Mouse (Mus musculus) megakaryocyte, adult 5-6 weeks (primary cell): ENCODE results near the gene Ntrk3. TPM values are rescaled to one million over a fixed set of nuclear protein-coding genes. Genes with fewer than 3 reads are reported as not detected.

ENCODE experiments used
- ATAC-seq: 2 replicates; pipeline ENCODE4 v1.8.0; 2016; ENCODE audit warnings: mild to moderate bottlenecking, inconsistent platforms; ENCODE audit not compliant: poor library complexity, severe bottlenecking
- total RNA-seq, 2 experiments: library from RNA; stranded (forward) in 1 of 2; stranded (reverse) in 1 of 2; fragments of 153-499, 151-499 nt in 1 of 2; fragments of 221-1000, 200-1000 nt in 1 of 2; gene quantifications; 2 replicates each; pipeline versions ENCODE4 v1.2.3 to v1.2.4; 2015 to 2017

Ntrk3 gene
- total RNA-seq, 2 experiments from 2014 or later = not detected

DNA sequence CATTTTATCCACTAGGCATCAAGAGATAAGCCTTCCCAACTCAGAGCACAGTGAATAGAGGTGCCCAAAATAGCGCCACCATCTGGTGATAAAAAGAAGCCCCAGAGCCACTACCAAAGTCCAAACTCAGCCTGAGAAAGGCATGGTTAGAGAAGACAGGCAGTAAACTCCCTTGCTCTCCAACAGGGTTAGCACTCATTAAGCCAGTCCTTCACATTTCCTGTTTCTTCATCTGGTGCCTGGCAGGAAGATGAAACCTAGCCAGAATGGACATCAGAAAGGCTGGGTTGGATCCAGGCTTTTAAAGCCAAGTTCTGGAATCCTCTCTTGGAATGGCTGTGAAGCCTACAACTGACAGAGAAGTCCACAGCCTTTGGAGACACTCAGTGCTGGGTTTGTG lies 355.7 kb downstream of the Ntrk3 start:
- ATAC-seq = no peak

DNA sequence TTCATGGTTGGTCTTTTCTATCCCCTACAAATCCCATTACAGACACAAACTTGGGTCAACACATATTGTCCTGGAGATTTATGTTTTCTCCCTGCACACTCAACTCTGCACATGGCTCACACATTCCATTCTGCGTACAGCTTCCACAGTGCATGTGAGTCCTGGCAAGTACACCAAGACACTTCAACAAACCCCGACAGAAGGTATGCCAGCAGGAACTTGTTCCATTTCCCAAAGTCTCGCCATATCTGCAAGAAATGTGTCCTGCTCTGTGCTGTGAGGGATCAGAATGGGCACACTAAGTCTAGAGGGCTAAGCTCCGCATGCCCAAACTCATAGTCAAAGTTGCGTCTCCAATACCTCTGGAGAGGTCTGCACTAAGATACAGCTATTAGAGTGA lies 358.0 kb downstream of the Ntrk3 start:
- ATAC-seq = no peak

DNA sequence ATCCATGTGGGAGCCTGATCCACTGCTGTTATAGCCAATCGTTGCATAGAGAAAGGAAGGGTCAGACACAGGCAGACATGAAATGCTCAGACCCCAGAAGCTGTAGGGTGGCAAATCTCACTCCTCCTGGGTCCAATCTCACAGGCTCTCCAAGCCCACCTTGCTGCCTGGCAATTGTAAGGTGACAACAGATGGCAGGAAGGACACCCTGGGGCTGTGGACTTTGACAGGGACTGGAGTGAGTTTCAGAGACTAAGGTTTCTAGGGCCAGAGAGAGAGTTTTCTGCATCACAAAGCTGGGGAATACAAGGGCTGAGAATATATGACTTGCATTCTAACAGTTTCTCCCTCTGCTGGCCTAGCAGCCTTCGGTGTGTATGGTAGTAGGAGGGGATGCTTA lies 359.5 kb downstream of the Ntrk3 start:
- no peak for ATAC-seq

DNA sequence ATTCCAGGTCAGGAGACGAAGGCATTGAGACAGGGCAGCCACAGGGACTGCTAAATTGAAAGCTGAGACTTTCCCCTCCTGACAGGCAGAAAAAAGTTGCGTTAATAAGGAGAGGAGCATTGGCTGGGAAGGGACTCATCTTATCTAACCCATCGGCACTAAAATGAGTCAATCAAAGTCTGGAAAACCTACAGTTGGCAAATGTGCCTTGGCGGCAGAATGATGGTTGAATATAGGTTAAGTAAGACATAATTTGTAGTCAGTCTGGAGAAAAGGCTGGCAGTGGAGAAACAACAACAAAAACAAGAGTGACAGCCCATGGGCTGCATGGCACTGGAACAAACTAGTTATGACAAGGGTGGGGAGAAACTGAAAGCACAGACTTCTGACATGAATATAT lies 360.9 kb downstream of the Ntrk3 start:
- ATAC-seq = no peak

DNA sequence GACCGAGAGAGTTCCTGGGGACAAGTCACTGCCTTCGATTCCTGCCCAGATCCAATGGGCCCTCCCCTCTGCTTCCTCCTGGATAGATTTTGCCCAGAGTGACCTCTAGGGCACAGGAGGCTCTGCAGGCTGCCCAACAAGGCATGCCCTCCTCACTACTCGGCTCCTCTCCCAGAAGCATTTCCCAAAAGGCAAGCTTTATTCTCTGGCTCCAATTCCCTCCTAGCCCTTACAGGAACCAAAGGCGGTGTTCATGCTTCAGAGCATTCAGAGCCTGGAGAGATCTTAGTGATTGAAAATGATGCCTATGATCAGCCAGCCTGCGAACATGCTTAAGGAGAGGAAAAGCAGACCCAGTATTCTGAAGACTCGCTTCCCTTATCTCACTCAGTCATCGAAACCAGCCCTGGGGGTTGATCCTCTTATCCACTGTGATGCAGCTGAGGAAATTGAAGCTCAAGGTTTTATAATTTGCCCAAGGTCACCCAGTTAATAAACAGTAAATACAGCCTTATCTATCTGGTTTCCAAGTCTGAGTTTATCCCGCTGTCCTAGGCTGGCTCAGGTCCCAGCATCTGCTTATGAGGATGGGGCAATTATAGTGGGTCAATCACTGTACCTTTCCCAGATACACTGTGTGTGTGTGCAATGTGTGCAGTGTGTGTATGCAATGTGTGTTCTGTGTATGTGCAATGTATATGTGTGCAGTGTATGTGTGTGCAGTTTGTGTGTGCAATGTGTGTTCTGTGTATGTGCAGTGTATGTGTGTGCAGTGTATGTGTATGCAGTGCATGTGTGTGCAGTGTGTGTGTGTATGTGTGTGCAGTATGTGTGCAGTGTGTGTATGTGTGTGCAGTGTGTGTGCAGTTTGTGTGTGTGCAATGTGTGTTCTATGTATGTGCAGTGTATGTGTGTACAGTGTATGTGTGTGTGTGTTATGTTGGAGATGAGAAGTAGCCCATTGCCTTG lies 376.2 kb downstream of the Ntrk3 start:
- ATAC-seq = no peak

DNA sequence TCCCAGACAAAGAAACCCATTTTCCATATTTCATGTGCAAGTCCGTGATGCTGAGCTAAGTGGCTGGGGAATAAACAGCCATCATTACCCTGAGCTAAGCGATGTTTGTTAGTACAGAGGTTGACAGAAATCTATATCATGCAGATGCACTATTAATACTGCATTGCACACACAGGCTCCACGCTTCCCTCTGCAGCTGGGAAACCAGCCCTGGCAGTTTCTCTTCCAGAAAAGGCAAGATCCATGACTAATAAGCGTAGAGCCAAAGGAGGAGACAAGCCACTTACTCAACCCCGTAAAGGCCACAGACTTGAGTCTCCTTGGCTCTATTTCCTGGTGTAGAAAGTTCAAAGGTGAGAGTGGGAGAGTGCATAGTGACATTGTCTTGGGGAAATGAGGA lies 390.3 kb downstream of the Ntrk3 start:
- ATAC-seq = no peak

DNA sequence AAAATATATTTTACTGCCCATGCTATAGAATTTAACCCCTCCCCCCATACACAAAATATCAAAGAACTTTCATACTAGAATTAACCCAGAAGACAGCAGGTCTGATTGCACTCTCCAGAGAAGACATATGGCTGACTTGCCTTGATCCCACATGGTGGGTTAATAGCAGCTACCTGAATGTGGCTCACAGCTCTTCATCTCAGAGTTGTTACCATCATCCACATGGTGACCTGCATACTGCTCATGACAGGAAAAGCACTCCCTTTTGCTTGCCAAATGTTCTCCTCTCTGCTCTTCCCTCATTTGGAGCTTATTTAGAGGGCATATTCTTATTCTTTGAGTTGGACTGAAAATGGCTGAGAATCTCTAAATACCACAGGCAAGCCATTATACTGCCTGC lies 404.4 kb downstream of the Ntrk3 start:
- ATAC-seq = no peak

DNA sequence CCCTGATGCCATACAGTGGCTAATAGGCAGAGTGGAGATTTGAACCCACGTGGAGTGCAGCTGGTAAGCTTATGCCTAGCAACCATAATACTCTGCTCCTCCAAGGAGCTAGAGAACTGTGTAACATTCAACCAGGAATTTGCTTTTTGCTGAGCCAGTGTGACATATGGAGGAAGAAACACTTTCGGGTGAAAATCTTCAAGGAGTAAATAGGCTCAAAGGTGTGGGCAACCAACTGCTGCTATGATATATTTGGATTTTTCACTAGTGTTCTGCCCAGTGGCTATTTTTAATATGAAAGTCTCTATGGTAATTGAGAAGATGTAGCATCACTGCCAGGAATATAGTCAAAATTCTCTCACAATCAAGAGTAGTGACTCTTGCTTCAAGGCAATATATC lies 409.5 kb downstream of the Ntrk3 start:
- ATAC-seq = no peak

DNA sequence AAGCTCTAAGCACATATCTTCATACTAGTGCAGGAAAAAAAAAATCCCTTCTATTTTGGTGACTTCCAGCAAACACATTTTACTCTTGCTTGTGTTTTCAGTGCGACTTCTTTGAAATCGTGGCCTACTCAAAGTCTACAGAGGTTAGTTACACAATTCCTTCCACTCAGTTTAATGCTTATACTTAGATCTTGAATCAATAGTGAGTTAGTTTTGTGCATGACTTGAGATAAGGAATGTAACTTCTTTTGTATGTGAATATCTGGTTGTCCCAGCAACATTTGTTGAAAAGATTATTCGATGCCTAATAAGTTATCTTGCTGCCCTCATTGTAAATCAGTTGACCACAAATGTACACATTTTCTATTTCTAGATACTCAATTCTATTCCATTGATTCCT lies 411.6 kb downstream of the Ntrk3 start:
- no peak for ATAC-seq

DNA sequence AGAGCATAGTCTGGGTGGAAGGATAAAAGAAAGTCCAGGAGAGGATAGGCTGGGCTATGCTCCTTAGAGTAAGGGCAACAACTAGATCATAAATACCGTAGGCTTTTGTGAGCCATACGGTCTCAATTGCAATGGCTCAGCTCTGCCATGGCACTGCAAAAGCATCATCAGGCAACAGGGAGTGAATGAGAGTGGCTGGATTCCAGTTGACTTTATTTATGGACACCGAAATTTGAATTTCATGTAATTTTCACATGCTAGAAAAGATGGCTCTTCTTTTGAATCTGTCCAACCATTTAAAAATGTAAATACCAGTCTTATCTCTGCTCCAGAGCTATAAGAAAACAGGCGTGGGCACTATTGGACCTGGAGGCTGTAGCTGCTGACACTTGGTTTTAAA lies 419.2 kb downstream of the Ntrk3 start:
- ATAC-seq = no peak

DNA sequence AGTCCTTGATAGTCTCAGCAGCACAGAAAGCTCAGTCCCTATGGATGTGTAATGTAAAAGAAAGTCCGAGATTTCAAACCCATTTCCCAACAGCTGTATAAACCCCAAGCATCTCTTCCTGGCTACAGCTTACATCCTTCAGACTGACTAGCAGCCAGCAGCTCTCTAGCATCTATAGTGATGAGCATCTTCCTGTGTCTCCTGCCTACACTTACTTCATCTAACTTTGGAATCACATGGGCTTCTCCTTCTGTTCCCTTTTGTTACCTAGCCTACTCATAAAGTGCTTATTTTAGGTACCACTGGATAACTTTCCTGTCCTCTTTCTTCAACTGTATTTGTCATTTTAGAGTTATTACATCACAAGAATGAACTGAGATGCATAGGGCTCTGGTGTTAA lies 432.0 kb downstream of the Ntrk3 start:
- ATAC-seq = no peak

DNA sequence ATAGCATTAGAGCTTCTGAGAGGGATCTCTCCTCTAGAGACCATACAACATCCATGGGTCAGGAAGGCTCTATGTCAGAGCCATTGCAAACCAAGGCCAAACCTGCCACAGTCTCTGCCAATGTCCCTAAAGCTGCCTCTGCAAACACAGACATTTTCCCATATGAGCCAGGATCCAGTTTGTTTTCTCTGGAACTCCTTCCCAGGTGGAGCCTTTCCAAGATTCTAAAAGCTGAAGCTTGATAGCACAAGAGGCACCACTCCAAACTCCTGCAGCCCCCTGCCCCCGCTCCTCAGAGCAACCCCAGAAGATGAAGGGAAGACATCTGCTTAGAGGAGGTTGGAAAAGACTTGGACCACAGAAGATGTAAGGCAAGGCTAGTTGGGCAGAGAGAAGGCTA lies 432.8 kb downstream of the Ntrk3 start:
- no peak for ATAC-seq

DNA sequence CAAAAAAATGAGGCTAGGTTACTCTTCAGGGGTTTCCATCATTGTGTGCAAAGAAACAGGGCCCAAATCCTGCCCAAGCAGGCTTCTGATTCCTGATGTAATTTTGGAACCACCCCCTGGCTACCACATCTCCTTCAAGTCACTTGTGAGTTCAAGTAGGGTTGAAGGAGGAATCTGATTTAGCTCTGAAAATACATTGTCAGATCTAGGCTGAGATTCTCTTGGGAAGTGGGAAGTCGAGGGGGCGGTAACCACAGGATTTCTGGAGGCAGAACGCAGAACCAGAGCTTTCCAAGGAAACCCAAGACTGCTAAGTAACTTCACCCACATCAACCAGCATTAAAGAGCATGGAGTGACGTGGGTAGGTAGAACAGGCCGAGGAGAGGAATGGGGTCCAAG lies 440.5 kb downstream of the Ntrk3 start:
- ATAC-seq = no peak

DNA sequence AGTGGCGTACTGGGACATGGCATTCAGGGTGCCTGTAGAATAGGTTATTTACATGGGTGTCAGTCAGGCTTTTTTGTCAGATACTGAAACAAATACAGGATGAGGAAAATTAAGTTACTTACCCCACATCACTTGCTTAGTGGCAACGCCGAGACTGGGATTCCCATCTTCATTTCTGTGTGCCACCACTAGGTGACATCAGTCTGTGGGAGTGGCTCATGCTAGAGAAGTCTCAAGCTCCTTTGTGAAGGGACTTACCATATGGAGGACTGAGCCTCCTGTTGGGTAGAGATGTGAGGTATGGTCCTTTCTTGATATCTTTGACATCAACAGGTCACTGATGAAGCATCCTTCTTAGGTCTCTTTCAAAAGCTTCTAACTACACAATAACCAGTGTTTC lies 443.5 kb downstream of the Ntrk3 start:
- no peak for ATAC-seq

DNA sequence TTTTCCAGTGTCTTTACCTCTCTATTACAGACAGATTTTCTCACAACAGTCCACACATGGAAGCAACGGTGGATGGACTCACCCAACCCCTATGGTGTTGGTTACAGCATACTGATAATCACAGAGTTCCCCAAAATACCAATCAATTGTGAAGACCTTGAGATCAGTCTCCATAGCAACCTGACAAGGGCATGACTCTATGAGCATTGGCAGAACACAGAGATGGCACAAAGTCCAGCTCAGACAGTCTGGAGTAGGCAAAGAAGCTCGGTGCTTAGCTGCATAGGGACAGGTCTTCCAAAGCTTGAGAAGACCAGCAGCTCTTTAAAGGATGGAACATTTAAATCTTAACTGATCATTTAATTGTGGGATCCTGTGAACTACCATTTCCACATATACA lies 447.6 kb downstream of the Ntrk3 start:
- no peak for ATAC-seq

DNA sequence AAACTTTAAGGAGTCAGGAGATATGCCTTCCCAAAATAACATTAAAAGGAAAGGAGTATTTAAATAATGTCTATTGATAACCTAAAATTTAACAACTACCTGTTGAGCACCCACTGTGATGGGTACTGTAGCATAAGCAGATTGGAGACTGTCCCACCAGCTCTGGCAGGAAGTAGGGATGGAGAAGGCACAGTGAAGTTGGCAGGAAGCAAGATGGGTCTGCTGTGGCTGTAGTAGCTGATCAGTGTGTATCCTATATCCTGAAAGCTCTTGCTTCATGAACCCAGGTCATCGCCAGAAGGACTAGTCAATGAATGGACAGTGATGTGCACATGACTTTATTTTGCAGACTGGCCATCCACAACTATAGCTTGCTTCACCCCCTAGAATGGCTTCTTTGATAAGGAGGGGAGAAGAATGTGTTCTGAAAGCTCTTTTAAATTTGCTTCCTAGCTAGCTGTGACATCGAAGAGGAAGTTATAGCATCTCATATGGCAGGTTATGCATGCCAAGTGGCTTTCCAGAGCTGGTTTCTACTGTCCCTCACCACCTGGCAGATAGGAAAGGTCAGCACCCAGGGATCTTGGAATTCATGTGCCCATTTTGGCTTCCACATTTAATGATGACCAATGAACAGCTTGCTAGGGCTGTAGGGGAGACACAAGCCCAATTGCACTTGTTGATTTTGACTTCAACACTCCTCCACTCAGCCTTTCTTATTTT lies 451.1 kb downstream of the Ntrk3 start:
- no peak for ATAC-seq

DNA sequence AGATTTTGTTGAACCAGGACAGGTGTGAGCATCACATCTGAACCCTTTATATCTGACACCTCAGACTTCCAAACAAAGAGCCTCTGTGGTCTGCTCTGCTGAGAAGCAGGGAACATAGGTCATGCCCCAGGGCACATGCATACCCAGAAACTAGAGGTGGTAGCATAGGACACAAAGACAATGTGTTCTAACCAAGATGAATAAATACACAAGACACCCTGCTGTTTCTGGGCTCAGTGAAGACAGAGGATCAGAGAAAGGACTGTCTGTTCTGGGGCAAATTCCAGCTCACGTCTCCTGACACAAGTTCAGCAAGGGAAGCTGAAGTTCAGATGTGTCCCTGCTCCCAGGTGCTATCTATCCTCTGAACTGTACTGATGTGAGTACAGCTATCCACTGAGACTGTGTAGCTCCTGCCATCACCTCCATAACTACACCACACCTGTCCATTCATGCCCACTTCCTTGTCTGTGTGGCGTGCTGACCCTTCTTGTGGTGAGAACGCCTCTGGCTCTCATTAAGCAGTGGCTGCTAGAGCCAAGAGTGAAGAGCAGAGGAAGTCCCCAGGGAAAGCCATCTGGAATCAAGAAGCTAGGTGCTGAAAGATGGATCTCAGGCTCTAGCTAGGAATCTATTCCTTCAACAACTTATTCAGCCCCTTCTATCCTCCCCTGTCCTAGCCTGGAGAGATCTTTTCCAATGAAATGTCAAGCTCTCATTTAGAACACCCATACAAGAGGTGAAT lies 468.1 kb downstream of the Ntrk3 start:
- no peak for ATAC-seq

DNA sequence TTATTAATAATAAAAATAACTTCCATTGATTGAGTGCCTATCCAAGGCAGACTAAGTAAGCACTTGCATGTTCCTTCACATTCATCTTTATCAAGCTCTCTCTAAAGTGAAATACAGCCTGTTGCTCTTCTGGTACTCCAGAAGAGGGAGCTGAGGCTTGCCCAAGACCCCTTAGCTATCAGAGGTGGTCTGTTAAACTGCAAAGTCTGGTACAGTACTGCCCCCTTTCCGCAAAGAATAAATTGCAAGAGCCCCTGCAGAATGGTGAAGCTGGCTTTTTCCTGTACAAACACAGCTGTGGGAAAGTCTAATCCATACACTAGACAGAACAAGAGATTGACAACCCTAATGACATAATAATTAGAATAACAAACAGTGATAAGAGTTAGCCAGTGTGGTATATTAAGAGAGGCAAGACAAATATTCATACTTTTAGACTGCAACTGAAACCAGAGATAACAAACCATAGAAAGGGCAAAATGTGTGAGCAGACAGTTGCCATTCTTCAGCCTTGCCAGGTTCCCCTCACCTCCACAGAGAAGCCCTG lies 470.3 kb downstream of the Ntrk3 start:
- no peak for ATAC-seq

DNA sequence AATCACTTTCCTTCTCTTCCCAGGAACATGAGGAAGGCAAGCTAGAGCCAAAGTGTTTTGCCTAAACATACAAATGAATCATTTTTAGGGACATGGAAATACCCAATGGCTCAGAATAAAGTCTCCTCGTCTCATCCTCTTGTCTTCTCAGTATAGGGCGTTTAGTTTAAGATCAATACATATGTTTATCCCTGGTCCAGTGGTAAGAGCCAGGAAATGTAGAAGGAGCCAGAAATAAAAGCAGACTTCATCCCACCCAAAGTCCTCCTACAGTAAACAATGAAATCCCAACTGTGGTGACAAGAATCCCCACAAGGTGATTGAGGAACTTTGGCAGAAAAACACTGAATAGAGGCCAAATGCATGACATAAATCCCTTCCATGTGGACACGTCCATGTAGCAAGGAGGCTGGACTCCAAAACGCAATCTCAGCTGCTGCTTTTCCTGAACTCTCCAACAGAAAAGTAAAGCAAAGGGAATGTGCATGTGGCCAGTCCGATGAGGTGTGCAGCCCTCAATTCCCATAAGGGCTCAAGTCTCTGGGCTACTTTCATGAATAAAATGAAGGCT lies 473.3 kb downstream of the Ntrk3 start:
- ATAC-seq = no peak

DNA sequence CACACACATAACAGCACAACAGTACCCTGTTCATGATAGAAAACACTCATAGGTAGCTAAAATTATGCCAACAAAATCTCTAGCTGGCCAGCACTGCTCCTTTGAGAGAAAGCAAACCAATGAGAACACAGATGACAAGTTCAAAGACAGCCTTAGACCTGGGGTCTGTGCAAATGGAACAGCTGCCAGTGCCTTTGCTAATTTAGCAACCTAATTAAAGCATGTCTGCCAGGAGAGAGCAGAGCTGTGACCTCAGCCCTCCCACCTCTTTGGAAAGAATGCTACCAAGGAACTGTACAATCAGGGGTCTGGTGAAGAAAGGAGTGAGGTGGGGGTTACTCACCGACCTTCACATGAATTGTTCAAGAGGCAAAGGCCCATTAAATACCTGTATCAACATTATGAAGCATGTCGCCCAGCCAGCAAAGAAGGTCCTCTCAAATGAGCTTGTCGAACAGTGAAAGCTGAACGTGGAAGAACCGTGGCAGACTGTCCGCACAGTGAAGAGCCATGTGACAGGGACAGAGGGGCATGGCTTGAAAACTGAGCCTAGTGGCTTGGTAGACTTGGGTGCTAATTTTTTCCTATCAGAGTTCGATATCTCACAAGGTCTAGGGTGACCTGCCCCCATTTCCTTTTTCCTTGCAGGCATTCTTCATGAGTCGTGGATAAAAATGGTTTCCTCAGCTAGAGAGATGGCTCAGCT lies 476.2 kb downstream of the Ntrk3 start:
- ATAC-seq = no peak
